Mouse (Mus musculus) limb, embryonic 14.5 days (tissue): ENCODE measurements around the gene Tsga13. TPM values are rescaled to one million over a fixed set of nuclear protein-coding genes. Genes with fewer than 3 reads are reported as not detected.

Experiments
- ATAC-seq: fragments of 200-750 bp; cut with Nextera tagmentation; 2 replicates; pipeline ENCODE4 v1.8.0; 2017; ENCODE audit warnings: low read depth, moderate number of reproducible peaks, moderate TSS enrichment; ENCODE audit not compliant: low FRiP score
- DNase-seq: peaks from one replicate; pipeline ENCODE4 v3.0.0-alpha.2; 2015; ENCODE audit warnings: low spot score
- H3K27ac ChIP-seq: fragments of 300-500 bp; sonication (generic); replicated peaks from 2 replicates; pipeline ENCODE4 v1.5.1; 2014; ENCODE audit warnings: low read depth, mild to moderate bottlenecking, low read length, moderate library complexity, mixed read lengths
- H3K27me3 ChIP-seq: fragments of 300-500 bp; sonication (generic); 2 replicates; pipeline ENCODE4 v1.6.1; 2014; ENCODE audit warnings: low read length, mixed read lengths; ENCODE audit not compliant: control insufficient read depth, insufficient read depth
- H3K36me3 ChIP-seq: fragments of 300-500 bp; sonication (generic); 2 replicates; pipeline ENCODE4 v1.6.1; 2014; ENCODE audit warnings: mild to moderate bottlenecking, low read length, moderate library complexity, mixed read lengths; ENCODE audit not compliant: control insufficient read depth, insufficient read depth
- H3K4me1 ChIP-seq: fragments of 300-500 bp; sonication (generic); 2 replicates; pipeline ENCODE4 v1.6.1; 2014; ENCODE audit warnings: antibody characterized with exemption, low read length, mixed read lengths; ENCODE audit not compliant: control insufficient read depth, insufficient read depth
- H3K4me2 ChIP-seq: fragments of 300-500 bp; sonication (generic); replicated peaks from 2 replicates; pipeline ENCODE4 v1.6.1; 2014; ENCODE audit warnings: low read depth, mild to moderate bottlenecking, low read length, moderate library complexity; ENCODE audit not compliant: severe bottlenecking
- H3K4me3 ChIP-seq: fragments of 300-500 bp; sonication (generic); replicated peaks from 2 replicates; pipeline ENCODE4 v1.5.1; 2014; ENCODE audit warnings: low read length
- H3K9ac ChIP-seq: fragments of 300-500 bp; sonication (generic); 2 replicates; pipeline ENCODE4 v1.6.1; 2014; ENCODE audit warnings: mild to moderate bottlenecking, low read depth, low read length, moderate library complexity; ENCODE audit not compliant: severe bottlenecking
- H3K9me3 ChIP-seq: fragments of 300-500 bp; sonication (generic); 2 replicates; pipeline ENCODE4 v1.6.1; 2016; ENCODE audit warnings: low read length; ENCODE audit not compliant: control insufficient read depth
- POLR2A ChIP-seq: fragments of 200-500 bp; IDR thresholded peaks from 2 replicates; pipeline ENCODE4 v1.8.0; 2012; ENCODE audit warnings: inconsistent platforms, mild to moderate bottlenecking, moderate library complexity, borderline replicate concordance; ENCODE audit not compliant: insufficient read depth, insufficient read length; ENCODE audit errors: extremely low read depth
- WGBS: fragments of 180-500 bp; shearing (Covaris S2); extraction: QIAGEN DNeasy Blood & Tissue Kit; methylation state at CpG from one replicate; pipeline ENCODE4 v1.1.7; 2014; 5-methylcytosine and 5-hydroxymethylcytosine counted together
- polyA plus RNA-seq, 2 experiments: library from polyadenylated mRNA; depleted of rRNA in 1 of 2; stranded (reverse) in 1 of 2; unstranded in 1 of 2; fragments of >200 nt; fragmentation: Nextera tagmentation in 1 of 2; extraction: Ambion mirVana in 1 of 2; gene quantifications; 2 replicates each; pipeline versions ENCODE4 v1.2.1 to v1.2.3; 2012 to 2014

The Tsga13 gene
- polyA plus RNA-seq, 2 experiments, result 0.28 to 0.31 TPM

DNA sequence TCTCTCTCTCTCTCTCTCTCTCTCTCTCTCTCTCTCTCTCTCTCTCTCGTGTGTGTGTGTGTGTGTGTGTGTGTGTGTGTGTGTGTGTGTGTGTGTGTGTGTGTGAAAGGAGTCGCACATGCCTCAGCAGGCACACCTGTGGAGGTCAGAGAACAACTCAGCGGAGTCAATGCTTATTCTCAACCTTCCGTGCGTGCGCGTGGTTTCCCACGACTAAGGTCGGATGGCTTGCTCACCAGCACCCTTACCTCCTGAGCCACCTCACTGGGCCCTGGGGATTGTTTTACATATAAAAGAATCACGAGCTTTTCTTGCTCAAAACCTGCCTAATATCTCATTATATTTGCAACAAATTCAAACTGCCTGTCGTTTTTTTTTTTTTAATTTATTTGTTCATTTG, 6.5 kb upstream of the Tsga13 start:
- Histone ChIP-seq H3K4me2 (no peak overlapping the region), H3K4me1 (0 out of 2 replicates have a peak, but pooled peaks cover 5% of the 10 kb centered on the region), H3K9me3 (no peaks in the 10 kb centered on the region), H3K27ac (no peak overlapping the region), H3K9ac (no peak overlapping the region), H3K27me3 (no peaks in the 10 kb centered on the region), H3K4me3 (no peak overlapping the region), H3K36me3 (no peaks in the 10 kb centered on the region)
- WGBS, result 69% methylated on average over 11 of the region's 11 CpGs
- TF ChIP-seq POLR2A, result no peak
- DNase-seq, result no peak
- no peak for ATAC-seq

GRCm38 (mm10) chr6:30920834-30921675, 5.7 kb upstream of the Tsga13 start:
- WGBS, result 54% methylated on average over 21 of the region's 21 CpGs
- Histone ChIP-seq H3K9me3 (no peaks in the 10 kb centered on the region), H3K27ac (peak overlapping the region; percentile 27; the same call in 1 of the 2 replicates), H3K27me3 (no peaks in the 10 kb centered on the region), H3K4me1 (0 out of 2 replicates have a peak, but pooled peaks cover 5% of the 10 kb centered on the region), H3K4me3 (no peak overlapping the region), H3K36me3 (no peaks in the 10 kb centered on the region), H3K9ac (no peak overlapping the region), H3K4me2 (peak overlapping the region; percentile 21; the same call in 1 of the 2 replicates)
- DNase-seq (peak; percentile 50), ATAC-seq (0 out of 2 replicates have a peak, but pooled peaks have one; percentile 26)
- TF ChIP-seq POLR2A, result no peak

DNA sequence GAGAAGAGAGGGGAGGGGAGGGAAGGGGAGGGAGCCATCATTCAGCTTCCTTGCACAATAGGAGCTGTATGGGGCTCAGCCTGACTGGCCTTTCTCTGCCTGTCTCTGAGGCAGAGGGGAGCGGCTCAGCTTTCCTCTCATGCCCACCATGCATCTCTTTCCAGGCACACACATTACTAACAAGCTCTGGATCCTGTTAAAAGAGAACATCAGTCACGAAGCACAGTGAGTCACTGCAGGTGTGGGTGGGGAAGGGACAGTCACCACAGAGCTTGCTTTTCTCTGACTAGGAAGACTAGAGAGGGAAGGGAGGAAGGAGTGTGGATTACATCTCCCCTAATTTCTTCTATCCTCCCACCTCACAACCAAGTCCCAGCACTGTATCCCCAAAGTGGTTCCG, 7.4 kb downstream of the Tsga13 start:
- no peak for DNase-seq
- no peaks in the 10 kb centered on the region for H3K9me3 ChIP-seq
- no peak overlapping the region for H3K9ac ChIP-seq
- no peaks in the 10 kb centered on the region for H3K27me3 ChIP-seq
- ATAC-seq, result no peak
- no peak overlapping the region for H3K4me2 ChIP-seq
- no peak overlapping the region for H3K27ac ChIP-seq
- peaks cover 4% of the 10 kb centered on the region for H3K4me1 ChIP-seq
- TF ChIP-seq POLR2A, result no peak
- 56% methylated on average over 3 of the region's 3 CpGs for WGBS
- H3K4me3 ChIP-seq, result no peak overlapping the region
- H3K36me3 ChIP-seq, result no peaks in the 10 kb centered on the region

GRCm38 (mm10) chr6:30904911-30905310, 10.5 kb downstream of the Tsga13 start:
- no peaks in the 10 kb centered on the region for H3K27me3 ChIP-seq
- H3K9ac ChIP-seq, result no peak overlapping the region
- H3K4me1 ChIP-seq, result peaks cover 4% of the 10 kb centered on the region
- 40% methylated on average over 5 of the region's 5 CpGs for WGBS
- no peak for TF ChIP-seq POLR2A
- DNase-seq, result no peak
- H3K9me3 ChIP-seq, result no peaks in the 10 kb centered on the region
- no peak overlapping the region for H3K4me2 ChIP-seq
- no peak overlapping the region for H3K4me3 ChIP-seq
- ATAC-seq, result no peak
- H3K27ac ChIP-seq, result no peak overlapping the region
- H3K36me3 ChIP-seq, result no peaks in the 10 kb centered on the region

GRCm38 (mm10) chr6:30904033-30904432, 11.3 kb downstream of the Tsga13 start:
- Histone ChIP-seq H3K27ac (no peak overlapping the region), H3K4me1 (peaks cover 4% of the 10 kb centered on the region), H3K4me2 (no peak overlapping the region), H3K9ac (no peak overlapping the region), H3K9me3 (no peaks in the 10 kb centered on the region), H3K27me3 (no peaks in the 10 kb centered on the region), H3K36me3 (no peaks in the 10 kb centered on the region), H3K4me3 (no peak overlapping the region)
- WGBS, result 40% methylated on average over 3 of the region's 3 CpGs
- ATAC-seq, result no peak
- TF ChIP-seq POLR2A, result no peak
- DNase-seq, result no peak
